Comparison of ENCODE assay signal across 8 mouse cellular contexts in the genomic region with DNA sequence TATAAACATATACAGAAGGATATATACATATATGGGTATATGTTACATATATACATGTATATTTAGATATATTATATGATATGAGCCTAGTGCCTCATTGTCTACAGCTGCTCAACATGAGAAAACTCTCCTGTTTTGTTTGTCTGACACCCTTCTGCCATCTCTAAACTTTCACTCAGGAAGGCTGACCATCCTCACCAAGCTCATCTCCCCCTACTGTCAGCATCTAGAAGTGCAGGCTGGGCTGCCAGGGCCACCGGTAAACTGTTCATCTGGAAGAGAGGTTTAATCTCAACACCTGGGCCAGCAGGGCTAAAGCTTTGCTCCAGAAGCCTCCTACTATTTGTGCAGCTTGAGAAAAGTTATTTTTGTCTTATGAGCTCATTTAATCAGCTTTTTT. TPM values are rescaled to one million over a fixed set of nuclear protein-coding genes. Genes with fewer than 3 reads are reported as not detected.
DNase-seq lines count a peak whose midpoint lies in the region; ATAC-seq and TF ChIP-seq lines count a peak whose summit lies in the region.

No protein-coding gene starts in this region.

- H3K27me3 ChIP-seq in spleen, adult 2 months (ENCODE audit: control insufficient read depth, insufficient read depth, low read length) = no peaks in the 10 kb centered on the region

- TF ChIP-seq POLR2A in spleen, adult 2 months (IDR thresholded peaks at IDR 0.05; ENCODE audit: low read depth, low read length) = no peak

- peak; percentile 79; the same call in 1 of the 2 replicates for TF ChIP-seq CTCF in spleen, adult 2 months (IDR thresholded peaks at IDR 0.05; ENCODE audit: extremely low read depth, insufficient read depth, insufficient read length, insufficient replicate concordance)

- H3K4me1 ChIP-seq in spleen, adult 2 months (ENCODE audit: control insufficient read depth, insufficient read depth, insufficient read length) = peaks cover 19% of the 10 kb centered on the region; the same call in 1 of the 2 replicates

- 0% methylated on average over 1 of the region's 1 CpGs for WGBS in spleen, adult 2 months

- no peaks in the 10 kb centered on the region for H3K36me3 ChIP-seq in spleen, adult 2 months (ENCODE audit: control insufficient read depth, insufficient read depth, low read length)

- no peak overlapping the region for H3K4me3 ChIP-seq in spleen, adult 2 months (ENCODE audit: extremely low read depth, insufficient read depth, insufficient read length)

- no peak overlapping the region for H3K27ac ChIP-seq in spleen, adult 2 months (ENCODE audit: insufficient read depth, low read length)

- peak; percentile 44 to 59 for DNase-seq in frontal cortex, postnatal 36 days (ENCODE audit: low spot score in 2 of 2)
- peak; percentile 63 for DNase-seq in right cerebral cortex, postnatal 4 days
- no peak for DNase-seq in right cerebral cortex, postnatal 36 days (ENCODE audit: low spot score in 2 of 2)
- peak; percentile 53 for DNase-seq in cerebellum, adult 9-11 months
- peak; percentile 65 to 71 for DNase-seq in lung, adult 18-20 months
- DNase-seq in spleen, adult 2 months (ENCODE audit: low read depth in 1 of 2, low spot score in 2 of 2) = peak; percentile 52 to 79

- no peak for ATAC-seq in frontal cortex, adult (ENCODE audit: low TSS enrichment)
- peak; percentile 40 for ATAC-seq in granulocyte monocyte progenitor cell, adult 5-6 weeks (replicated peaks; ENCODE audit: poor library complexity, severe bottlenecking)

RNA-seq across cellular contexts. Expression of a gene that starts 2.9 kb away (rescaled TPM):
- 21.1 and 21.8 TPM in 2 replicates for total RNA-seq in granulocyte monocyte progenitor cell, adult 5-6 weeks (2014; fragmentation: Nextera tagmentation)
- total RNA-seq in granulocyte monocyte progenitor cell, adult 5-6 weeks (2017) = 12.7 and 13.3 TPM in 2 replicates
- 57.9 and 67.7 TPM in 2 replicates for polyA plus RNA-seq in spleen, adult 2 months (2012; rRNA removed)

RNA-seq across cellular contexts. Expression of a gene that starts 45.7 kb away (rescaled TPM):
- total RNA-seq in granulocyte monocyte progenitor cell, adult 5-6 weeks (2014; fragmentation: Nextera tagmentation) = 505 and 572 TPM in 2 replicates
- total RNA-seq in granulocyte monocyte progenitor cell, adult 5-6 weeks (2017) = 503 and 505 TPM in 2 replicates
- polyA plus RNA-seq in spleen, adult 2 months (2012; rRNA removed) = 400 and 443 TPM in 2 replicates

RNA-seq across cellular contexts. Expression of a gene that starts 59.0 kb away (rescaled TPM):
- total RNA-seq in granulocyte monocyte progenitor cell, adult 5-6 weeks (2014; fragmentation: Nextera tagmentation) = 89.1 and 89.4 TPM in 2 replicates
- 52.2 and 65.1 TPM in 2 replicates for total RNA-seq in granulocyte monocyte progenitor cell, adult 5-6 weeks (2017)
- 138 and 179 TPM in 2 replicates for polyA plus RNA-seq in spleen, adult 2 months (2012; rRNA removed)

Comparison
In these comparisons a context has a peak if more than half of its experiments do, and no peak if none do; other contexts are left out.
1. DNase-seq: peak in frontal cortex, postnatal 36 days (2 of 2), right cerebral cortex, postnatal 4 days (single experiment), cerebellum, adult 9-11 months (single experiment), lung, adult 18-20 months (2 of 2) and spleen, adult 2 months (2 of 2); none in right cerebral cortex, postnatal 36 days (0 of 2).